Mouse (Mus musculus): Measurements from ENCODE around the gene Rad9a.

Gene Rad9a

GRCm38 (mm10) chr19:4192251-4192985 is 9.0 kb downstream of the Rad9a start:
- no peak for DNase-seq

- DNase-seq = peak; percentile 93
Measured at GRCm38 (mm10) chr19:4191528-4192250, 9.8 kb downstream of the Rad9a start, which contains the start of gene Ppp1ca. Gene Ppp1ca, plus strand, starts transcription at chr19:4192065.

GRCm38 (mm10) chr19:4190831-4191334 is 10.6 kb downstream of the Rad9a start, which contains the start of gene Tbc1d10c:
Gene Tbc1d10c, minus strand, starts transcription at chr19:4191284.
- no peak for DNase-seq

DNA sequence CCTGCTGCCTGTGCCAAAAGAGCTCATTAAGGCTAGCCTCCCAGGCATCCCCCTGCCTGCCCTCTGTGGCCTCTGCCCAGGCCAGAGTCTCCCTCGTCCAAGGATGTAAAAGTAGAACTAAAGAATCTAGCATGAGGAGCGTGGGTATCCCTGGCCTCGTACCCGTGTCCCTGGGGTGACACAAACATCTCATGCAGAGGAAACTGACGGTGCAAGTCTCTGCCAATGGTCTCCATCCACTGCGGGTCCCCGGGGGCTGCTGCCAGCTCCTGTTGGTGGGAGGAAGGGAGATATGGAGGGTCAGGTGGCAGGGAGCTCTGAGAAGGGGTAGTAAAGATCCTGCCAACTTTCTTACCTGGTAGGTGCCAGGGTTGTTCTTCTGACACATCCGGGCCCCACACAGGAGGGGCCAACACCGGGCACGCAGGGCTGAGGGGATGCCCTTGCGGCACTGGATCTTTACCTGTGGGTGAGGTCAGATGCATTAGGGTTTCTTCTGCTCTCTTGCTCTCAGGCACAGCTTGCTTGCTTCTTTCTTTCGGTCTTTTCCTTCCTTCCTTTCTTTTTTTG is 12.3 kb downstream of the Rad9a start:
- DNase-seq = no peak

GRCm38 (mm10) chr19:4187303-4187702 is 14.2 kb downstream of the Rad9a start:
- no peak for DNase-seq

DNA sequence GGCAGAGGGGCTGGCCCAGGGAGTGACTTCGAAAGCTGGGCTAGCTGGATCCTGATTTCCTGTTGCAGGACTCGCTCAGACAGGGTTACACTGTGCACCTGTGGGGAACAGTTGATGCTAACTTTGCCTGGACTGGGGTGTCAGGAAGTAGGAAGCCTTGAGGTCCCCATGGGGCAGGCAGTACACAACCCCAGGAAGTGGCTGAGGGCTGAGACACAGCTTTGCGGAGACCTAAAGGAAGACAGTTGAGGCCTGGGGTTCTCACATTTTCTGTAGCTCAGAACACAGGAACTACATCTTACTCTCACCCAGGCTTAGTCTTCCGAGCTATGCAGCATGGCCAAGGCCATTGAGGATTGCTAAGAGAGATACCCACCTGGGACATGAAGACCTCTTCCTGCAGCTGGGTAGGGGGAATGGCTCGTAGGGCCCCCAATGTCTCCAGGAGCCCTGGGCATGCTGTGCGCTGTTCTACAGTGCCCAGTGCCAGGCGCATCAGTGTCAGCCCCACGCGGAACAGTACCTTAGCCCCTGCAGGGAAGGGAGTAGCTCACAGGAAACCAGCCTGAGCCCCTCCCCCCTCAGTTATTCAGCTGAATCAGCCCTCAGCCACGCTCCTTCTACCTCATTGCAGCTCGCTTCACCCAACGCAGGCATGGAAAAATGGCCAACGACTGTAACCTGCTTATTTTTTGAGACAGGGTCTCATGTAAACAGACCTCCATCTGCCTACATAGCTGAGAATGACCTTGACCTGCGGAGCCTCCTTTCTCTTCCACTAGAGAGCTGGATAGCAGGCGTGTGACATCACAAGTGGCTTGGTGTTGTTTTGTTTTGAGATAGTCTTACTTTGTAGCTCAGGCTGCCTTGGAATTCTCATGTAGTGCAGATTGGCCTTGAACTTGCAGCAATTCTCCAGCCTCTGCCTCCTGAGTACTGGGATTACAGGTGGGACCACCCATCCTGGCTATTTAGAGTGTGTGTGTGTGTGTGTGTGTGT is 16.2 kb downstream of the Rad9a start:
- DNase-seq = no peak

DNA sequence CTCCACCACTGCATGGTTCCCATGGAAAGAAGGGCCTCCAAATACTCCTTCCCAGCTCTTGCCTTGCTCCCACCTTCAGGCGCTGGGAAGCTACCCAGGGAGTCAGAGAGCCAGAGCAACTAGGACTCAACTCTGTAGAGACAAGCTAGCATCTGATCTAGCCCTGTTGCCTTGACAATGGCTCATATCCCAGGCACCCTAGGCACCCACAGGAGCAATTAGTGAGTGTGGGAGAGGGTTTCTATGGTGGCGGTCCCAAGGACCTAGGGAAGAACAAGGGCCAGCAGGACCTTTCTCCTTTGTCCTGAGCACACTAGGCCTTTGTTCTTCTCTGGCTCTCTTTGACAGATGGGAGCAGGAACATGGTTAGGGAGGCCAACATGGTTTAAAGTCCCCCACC is 17.8 kb downstream of the Rad9a start:
- no peak for DNase-seq

DNA sequence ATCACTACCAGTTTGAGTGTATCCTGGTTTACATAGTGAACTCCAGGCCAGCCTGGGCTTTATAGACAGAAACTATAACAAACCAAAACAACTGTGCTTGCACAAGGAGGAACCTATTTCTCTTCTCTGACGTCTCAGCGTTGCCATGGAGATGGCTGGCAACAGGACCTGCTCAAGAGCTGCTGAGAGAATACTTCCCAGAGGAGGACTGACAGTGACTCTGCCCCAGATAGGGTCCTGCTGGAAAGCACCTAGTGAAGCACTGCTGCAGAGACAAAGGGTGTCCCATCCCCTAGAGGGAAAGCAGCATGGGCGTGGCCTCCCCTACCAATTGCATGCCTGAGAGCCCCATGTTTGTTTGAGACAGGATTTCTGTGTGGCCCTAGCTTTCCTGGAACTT is 19.6 kb downstream of the Rad9a start:
- DNase-seq = no peak

DNA sequence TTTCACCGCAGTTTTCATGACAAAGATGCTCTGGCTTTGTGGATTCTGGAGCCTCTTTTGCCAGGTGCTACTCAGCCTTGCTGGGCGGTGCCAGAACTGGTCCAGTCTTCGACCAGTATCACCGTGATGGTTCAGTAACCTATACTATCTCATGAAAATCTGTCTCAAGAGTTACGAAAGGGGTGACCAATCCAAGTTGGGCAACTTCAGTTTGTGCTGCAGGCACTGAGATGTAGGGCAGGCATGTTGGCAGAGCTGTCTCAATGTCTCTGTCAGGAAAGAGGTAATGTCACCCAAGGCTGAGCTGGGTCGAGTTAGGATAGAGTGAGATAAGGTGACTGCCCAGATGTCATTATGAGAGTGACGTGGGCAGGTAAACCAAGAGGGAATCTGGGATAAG is 21.1 kb downstream of the Rad9a start:
- no peak for DNase-seq

DNA sequence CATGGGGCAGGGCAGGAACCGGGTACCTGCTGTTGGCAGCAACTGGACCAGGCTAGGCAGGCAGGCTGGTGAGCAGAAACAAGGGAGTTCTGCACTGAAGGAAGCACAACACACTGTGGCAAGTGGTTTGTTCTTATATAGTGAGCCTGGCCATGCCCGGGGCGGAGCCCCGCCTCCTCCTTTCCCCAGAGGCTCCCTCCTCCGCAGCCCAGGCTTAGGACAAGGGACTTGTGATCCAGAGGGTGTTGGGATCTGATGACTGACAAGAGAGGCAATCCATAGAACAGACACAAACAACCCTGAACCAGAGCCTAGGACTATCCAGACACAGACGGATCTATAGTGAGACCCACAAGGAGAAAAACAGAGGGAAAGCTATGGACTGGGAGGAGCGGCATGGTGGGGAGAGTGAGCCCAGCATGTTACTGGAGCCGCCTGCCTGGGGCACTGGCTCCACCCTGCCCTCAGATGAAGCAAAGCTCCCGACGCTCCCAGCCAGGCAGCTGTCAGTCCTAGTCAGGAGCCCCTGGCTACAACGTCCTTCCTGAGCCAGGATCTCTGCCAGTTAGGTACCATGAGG is 26.0 kb downstream of the Rad9a start, which contains the start of gene Carns1:
Carns1 (minus strand) TSS at position 112 of the 580 bp plus-strand sequence.
- no peak for DNase-seq

GRCm38 (mm10) chr19:4172925-4173324 is 28.5 kb downstream of the Rad9a start:
- peak; percentile 14 for DNase-seq

DNA sequence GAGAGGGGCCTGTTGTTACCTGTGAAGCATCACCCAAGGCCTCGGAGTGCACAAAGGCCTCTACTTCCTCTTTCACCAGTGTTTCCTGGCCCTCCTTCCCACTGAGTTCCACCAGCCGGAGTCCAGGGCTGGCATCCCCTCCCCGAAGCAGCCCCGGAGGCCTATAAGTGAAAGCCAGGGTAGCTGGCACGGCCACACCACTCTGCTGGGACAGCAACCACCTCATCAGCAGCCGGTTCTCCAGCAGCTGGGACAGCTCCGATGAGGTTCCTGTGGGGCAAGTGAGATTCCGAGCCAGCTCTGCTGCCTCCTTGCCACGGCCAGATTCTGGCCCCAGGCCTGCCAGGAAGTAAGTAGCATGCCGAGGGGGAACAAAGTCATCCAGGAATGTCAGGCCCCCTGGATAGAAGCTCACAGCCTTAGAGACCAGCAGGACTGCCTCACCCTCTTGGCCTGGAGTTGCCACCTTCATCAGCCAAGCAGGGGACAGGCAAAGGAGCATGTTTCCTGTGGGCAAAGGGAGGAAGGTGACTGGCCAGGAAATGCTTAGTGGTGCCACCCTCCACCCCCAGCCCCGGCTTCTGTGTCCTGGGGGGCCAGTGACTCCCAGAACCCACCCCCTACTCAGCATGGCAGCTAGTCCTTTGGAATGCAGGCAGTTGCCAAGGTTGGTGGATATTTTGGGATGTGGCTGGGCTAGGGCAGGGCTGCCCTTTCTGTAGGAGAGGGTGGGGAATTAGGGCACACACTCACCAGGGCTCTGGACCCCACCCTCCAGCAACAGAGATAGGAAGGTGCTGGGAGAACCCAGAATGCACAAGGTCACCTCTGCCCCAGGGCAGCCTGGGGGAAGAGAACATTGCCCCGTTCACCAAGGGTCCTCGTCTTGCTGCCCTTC is 29.8 kb downstream of the Rad9a start:
- DNase-seq = peak; percentile 21

DNA sequence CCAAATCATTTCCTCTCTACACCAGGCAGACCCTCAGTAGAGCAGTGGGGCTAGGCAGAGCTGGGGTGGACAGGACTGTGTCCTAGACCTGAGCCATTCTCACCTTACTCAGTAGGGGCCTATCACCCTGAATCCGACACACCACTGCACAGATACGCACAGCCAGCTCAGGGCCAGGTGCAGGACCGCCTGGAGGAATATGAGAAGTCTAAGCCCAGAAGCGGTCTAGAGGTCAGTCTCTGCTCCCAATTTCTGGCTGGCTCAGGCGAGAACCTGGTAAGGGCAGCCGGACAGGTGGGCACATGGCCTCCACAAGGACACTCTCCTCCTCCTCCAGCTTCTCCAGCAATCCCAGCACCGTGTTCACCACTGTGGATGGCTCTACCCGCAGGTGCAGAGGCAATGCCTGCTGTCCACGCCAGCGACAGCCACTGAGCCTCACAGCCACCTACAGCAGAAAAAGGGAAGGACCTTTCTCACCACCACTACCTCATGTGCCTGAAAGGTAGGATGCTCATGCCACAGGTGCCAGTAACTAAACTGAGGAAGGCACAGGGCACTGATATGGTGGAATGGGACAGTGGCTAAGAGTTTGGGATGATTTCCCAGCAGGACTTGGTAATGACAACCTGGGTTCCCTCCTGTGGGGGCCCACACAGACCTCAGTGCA is 30.6 kb downstream of the Rad9a start:
- DNase-seq = peak; percentile 29

DNA sequence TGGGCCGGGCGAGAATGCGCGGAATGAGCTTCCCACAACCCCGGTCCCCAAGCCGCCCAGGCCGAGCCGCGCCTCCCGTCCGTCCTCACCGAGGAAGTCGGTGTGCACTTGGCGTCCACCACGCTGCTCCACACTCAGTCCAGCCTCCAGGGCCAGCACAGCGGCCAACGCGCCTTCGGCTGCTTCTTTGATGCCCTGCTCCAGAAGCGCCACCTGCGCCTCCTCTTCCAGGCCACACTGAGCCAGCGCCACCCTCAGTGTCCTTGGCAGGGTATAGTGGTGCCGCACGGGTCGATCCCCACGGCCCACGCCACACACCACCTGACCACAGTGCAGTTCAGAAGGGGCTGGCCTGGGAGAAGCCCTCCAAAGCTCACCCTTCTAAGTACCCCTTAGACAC is 31.7 kb downstream of the Rad9a start:
- DNase-seq = no peak

DNA sequence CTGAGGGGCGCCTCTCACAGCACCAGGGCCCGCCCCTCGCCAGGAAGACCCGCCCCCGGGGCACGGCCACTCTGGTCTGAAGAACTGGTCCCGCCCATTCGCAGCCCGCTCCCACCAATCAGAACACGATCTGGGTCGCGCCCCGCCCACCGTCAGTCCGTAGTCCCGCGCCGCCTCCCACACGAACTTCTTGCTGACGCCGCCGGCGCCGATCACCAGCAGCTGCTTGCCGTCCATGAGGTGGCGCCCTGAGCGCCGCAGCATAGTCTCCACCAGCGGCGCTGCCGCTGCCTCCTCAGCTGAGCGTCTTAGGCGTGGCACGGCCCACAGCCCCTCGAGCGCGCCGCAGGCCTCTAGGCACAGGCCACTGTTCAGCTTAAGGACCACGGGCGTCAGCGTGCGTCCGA is 32.1 kb downstream of the Rad9a start:
- peak; percentile 100 for DNase-seq

DNA sequence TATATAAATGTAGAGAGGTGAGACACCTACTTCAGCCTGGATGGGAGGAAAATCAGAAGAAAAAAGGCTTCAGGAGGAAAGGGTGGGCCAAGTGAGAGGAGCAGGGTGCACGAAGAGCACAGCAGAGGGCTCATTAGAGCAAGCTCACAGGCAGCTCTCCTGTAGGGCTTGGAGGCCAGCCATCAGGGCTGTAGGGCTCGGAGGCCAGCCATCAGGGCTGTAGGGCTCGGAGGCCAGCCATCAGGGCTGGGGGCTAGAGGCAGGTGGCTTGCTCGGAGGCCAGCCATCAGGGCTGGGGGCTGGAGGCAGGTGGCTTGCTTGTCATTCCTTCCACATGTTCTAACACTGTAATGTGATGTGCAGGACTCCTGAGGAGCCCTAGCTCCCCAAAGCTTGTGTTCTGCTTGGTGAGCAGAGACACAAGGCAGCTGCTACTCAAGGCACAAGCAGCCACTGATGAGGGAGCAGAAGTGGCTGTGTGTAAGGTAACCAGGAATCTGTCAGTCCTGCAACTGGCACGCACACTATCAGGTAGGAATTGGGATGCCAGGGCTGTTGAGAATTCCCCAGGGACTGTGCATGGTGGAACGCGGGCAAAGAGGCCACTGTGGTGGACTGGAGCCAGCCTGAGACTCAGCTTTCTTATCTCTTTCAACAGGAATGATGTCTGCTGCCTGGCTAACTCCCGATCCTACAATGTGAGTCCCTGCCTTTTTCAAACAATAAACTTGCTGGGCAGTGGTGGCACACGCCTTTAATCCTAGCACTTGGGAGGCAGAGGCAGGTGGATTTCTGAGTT is 34.6 kb downstream of the Rad9a start:
- no peak for DNase-seq

DNA sequence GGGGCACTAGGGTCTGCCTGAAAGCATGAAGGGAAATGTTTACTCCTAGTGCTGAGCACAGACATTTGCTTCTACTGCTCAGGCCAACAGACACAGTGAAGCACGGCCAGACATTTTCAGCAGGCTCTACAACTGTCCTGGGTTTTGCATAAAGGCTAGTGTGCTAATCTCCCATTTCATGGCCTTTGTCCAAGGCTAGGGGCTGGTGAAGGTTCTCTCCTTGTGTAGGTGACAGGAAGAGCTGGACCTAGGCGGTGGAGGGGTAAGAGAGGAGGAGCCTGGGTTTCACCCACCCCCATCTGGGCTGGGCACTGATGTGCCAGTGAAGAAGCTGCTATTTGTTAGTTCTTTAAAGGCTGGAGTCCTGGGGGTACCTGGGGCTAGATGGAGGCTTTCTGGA is 36.7 kb downstream of the Rad9a start:
- no peak for DNase-seq

- DNase-seq = no peak
Measured at GRCm38 (mm10) chr19:4164100-4164499, 37.4 kb downstream of the Rad9a start.

DNA sequence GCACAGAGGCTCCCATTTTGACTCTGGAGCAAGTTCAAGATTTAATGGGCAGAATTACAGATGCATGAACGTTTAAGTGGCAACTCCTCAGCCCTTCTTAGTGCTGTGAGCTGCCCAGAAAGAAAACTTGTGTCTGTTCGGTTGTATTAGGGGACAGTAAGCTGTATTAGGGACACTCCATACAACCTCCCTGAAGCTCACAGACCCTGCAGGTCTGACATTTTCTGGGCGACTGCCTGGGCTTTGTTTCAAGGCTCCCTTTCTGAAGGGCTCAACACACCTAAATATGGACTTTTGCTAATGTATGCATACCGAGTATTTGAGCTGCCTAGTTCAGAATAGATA is 37.9 kb downstream of the Rad9a start:
- no peak for DNase-seq

Data from cerebellum, adult 11 months (tissue).